Mouse (Mus musculus): ENCODE results near the gene Dntt. TPM values are rescaled to one million over a fixed set of nuclear protein-coding genes. Genes with fewer than 3 reads are reported as not detected.

The Dntt gene
- polyA plus RNA-seq, 1 experiment from 2014 or later, result 0.10 TPM

DNA sequence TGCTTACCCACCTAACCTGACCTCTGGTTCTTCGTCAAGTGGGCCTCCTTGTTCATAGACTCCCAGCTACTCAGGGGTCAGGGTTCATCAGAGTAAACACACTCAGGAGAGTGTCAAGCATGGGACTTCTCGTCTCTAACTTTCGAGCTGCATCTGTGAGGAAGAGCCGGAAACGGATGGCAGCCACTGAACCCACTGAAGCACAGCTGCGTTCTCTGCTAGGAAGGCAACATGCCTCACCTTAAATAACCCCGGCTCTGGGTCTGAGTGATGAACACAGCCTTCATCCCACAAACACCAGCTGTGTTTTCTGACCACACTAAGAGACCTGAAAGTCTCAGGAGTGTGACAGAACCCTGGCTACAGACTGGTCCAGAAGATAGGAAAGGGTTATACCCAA is 10.0 kb downstream of the Dntt start:
- H3K27me3 ChIP-seq, result no peaks in the 10 kb centered on the region
- H3K36me3 ChIP-seq (ENCODE audit: poor library complexity, severe bottlenecking), result no peaks in the 10 kb centered on the region
- no peaks in the 10 kb centered on the region for H3K4me1 ChIP-seq
- H3K9ac ChIP-seq, result no peak overlapping the region
- H3K9me3 ChIP-seq (replicated peaks), result no peaks in the 10 kb centered on the region
- ATAC-seq, result no peak
- H3K4me2 ChIP-seq, result no peak overlapping the region
- no peak overlapping the region for H3K4me3 ChIP-seq
- 89% methylated on average over 7 of the region's 7 CpGs for WGBS
- no peak overlapping the region for H3K27ac ChIP-seq

DNA sequence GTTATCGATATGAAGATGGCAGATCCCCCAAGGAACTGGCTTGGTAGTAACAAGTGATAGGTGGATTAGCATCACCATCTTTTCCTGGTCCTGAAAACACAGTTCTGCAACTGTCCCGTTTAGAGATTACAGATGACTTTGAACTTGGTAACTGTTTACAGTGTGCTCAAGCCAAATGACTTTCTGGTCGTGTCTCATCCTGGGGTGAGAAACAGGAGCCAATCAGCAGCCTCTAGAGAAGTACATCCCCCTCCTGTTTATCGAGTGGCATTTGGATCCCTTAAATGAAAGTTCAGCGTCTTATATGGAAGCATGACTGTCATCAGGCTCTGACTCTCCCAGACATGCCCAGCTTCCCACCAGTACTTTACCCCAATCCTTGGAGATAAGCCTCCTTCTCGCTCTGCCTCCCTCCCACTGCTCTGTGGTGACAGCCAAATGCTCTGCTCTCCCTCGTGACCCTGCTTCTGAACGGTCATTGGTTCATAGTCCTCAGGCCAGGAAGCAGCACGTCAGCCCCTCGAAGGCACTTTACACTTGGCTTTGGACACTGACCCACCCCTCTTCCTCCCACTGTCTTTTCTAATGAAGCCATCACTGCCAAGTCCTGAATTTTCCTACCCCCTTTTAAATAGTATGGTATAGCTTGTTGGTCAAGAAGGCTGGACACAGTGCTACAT is 16.2 kb downstream of the Dntt start:
- no peak overlapping the region for H3K4me2 ChIP-seq
- H3K36me3 ChIP-seq (ENCODE audit: poor library complexity, severe bottlenecking), result no peaks in the 10 kb centered on the region
- H3K4me3 ChIP-seq, result no peak overlapping the region
- H3K4me1 ChIP-seq, result no peaks in the 10 kb centered on the region
- WGBS, result 60% methylated on average over 10 of the region's 10 CpGs
- H3K9ac ChIP-seq, result no peak overlapping the region
- ATAC-seq, result no peak
- H3K27ac ChIP-seq, result no peak overlapping the region
- no peaks in the 10 kb centered on the region for H3K27me3 ChIP-seq
- no peaks in the 10 kb centered on the region for H3K9me3 ChIP-seq (replicated peaks)

DNA sequence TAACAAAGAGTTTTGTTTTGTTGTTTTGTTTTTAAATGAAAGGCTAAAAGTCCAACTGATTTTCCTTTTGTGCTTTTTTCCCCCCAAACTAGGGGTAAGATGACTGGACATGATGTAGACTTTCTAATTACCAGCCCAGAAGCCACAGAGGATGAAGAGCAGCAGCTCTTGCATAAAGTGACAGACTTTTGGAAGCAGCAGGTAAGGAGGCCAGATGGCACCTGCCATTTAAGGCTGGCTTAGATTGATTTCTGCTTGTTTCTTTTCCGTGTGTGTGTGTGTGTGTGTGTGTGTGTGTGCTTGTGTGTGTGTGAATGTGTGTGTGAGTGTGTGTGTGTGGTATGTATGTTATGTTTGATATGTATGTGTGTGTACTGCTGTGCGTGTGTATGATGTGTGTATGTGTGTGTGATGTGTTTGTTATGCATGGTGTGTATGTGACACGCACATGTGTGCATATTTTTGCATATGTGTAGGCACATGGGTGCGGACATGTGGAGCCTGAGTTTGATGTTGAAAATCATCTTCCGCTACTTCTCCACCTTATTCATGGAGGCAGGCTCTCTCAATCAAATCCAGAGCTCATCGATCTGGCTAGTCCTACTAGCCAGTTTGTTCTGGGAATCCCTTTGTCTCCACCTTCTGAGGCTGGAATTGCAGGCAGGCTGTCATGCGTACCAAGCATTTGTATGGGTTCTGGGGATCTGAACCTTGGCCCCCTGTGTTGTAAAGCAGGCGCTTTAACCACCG is 18.5 kb downstream of the Dntt start:
- H3K9me3 ChIP-seq (replicated peaks), result no peaks in the 10 kb centered on the region
- H3K27me3 ChIP-seq, result no peaks in the 10 kb centered on the region
- no peak overlapping the region for H3K4me2 ChIP-seq
- no peak overlapping the region for H3K9ac ChIP-seq
- H3K27ac ChIP-seq, result no peak overlapping the region
- H3K4me1 ChIP-seq, result no peaks in the 10 kb centered on the region
- ATAC-seq, result no peak; the same call in 1 of the 2 replicates
- 80% methylated on average over 9 of the region's 9 CpGs for WGBS
- no peaks in the 10 kb centered on the region for H3K36me3 ChIP-seq (ENCODE audit: poor library complexity, severe bottlenecking)
- H3K4me3 ChIP-seq, result no peak overlapping the region

DNA sequence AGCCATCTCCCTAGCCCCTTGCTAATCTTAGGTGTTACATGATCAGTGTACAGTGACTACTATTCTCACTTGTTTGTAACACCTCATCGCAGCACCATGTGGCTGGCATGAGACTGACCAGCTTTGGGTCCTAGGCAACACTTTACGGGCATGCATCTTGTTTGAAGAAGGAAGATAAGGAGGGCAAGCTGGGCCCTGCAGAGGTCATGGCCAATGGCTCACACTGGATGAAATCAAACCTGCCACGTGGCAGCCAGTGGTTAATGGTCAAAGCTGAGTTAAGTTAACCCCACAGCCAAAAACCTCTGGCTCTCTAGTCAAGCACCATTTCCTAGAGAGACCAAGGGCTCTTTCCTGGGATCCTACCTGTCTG is 19.1 kb downstream of the Dntt start:
- 87% methylated on average over 3 of the region's 3 CpGs for WGBS
- Histone ChIP-seq H3K27ac (no peak overlapping the region), H3K36me3 (ENCODE audit: poor library complexity, severe bottlenecking) (no peaks in the 10 kb centered on the region)

GRCm38 (mm10) chr19:41051714-41052113 is 22.6 kb downstream of the Dntt start:
- WGBS, result 100% methylated on average over 1 of the region's 1 CpGs
- H3K9me3 ChIP-seq (replicated peaks), result no peaks in the 10 kb centered on the region
- H3K27me3 ChIP-seq, result peaks cover 2% of the 10 kb centered on the region; the same call in 1 of the 2 replicates

More for the DNA sequence above, 19.1 kb downstream of the Dntt start:
- Histone ChIP-seq H3K4me2 (no peak overlapping the region), H3K27me3 (peaks cover 2% of the 10 kb centered on the region; the same call in 1 of the 2 replicates), H3K9ac (no peak overlapping the region), H3K9me3 (replicated peaks) (no peaks in the 10 kb centered on the region), H3K4me1 (no peaks in the 10 kb centered on the region), H3K4me3 (no peak overlapping the region)
- no peak for ATAC-seq

GRCm38 (mm10) chr19:41052247-41052646 is 23.2 kb downstream of the Dntt start:
- no peaks in the 10 kb centered on the region for H3K36me3 ChIP-seq (ENCODE audit: poor library complexity, severe bottlenecking)
- no peak for ATAC-seq
- 70% methylated on average over 5 of the region's 5 CpGs for WGBS
- no peak overlapping the region for H3K9ac ChIP-seq
- no peaks in the 10 kb centered on the region for H3K9me3 ChIP-seq (replicated peaks)
- H3K4me3 ChIP-seq, result no peak overlapping the region
- H3K27ac ChIP-seq, result no peak overlapping the region
- H3K4me2 ChIP-seq, result no peak overlapping the region
- no peaks in the 10 kb centered on the region for H3K4me1 ChIP-seq
- peaks cover 2% of the 10 kb centered on the region; the same call in 1 of the 2 replicates for H3K27me3 ChIP-seq

More at GRCm38 (mm10) chr19:41051714-41052113, 22.6 kb downstream of the Dntt start:
- H3K4me3 ChIP-seq, result no peak overlapping the region
- no peak overlapping the region for H3K4me2 ChIP-seq
- no peak overlapping the region for H3K27ac ChIP-seq
- H3K36me3 ChIP-seq (ENCODE audit: poor library complexity, severe bottlenecking), result no peaks in the 10 kb centered on the region
- H3K9ac ChIP-seq, result no peak overlapping the region
- H3K4me1 ChIP-seq, result no peaks in the 10 kb centered on the region
- ATAC-seq, result no peak

GRCm38 (mm10) chr19:41053530-41053929 is 24.5 kb downstream of the Dntt start:
- no peaks in the 10 kb centered on the region for H3K4me1 ChIP-seq
- H3K27me3 ChIP-seq, result peaks cover 2% of the 10 kb centered on the region; the same call in 1 of the 2 replicates
- H3K4me2 ChIP-seq, result no peak overlapping the region
- no peak for ATAC-seq
- no peak overlapping the region for H3K4me3 ChIP-seq
- no peak overlapping the region for H3K9ac ChIP-seq
- 34% methylated on average over 10 of the region's 10 CpGs for WGBS
- no peaks in the 10 kb centered on the region for H3K9me3 ChIP-seq (replicated peaks)
- no peak overlapping the region for H3K27ac ChIP-seq
- H3K36me3 ChIP-seq (ENCODE audit: poor library complexity, severe bottlenecking), result no peaks in the 10 kb centered on the region

- 69% methylated on average over 4 of the region's 4 CpGs for WGBS
- Histone ChIP-seq H3K27ac (no peak overlapping the region), H3K36me3 (ENCODE audit: poor library complexity, severe bottlenecking) (no peaks in the 10 kb centered on the region), H3K9me3 (replicated peaks) (no peaks in the 10 kb centered on the region), H3K4me1 (no peaks in the 10 kb centered on the region), H3K4me2 (no peak overlapping the region), H3K9ac (no peak overlapping the region), H3K4me3 (no peak overlapping the region), H3K27me3 (peaks cover 2% of the 10 kb centered on the region; the same call in 1 of the 2 replicates)
- ATAC-seq, result no peak
Measured at GRCm38 (mm10) chr19:41054702-41055101, 25.6 kb downstream of the Dntt start.

DNA sequence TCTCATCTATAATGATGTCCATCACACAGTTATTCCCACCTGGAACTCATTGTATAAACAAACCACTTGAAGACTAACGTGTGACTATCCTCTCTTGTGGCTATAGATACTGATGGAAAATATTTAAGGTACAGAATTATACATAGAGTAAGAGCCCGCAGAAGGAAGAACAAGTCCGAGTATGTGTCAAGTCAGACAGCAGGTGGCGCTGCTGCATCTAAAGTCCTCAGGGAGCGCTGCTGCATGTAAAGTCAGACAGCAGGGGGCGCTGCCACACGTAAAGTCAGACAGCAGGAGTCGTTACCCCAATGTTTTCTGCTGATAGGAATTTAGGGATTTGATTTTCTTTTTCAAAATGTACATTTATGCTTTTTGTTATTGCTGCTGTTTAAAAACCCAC is 42.4 kb downstream of the Dntt start:
- Histone ChIP-seq H3K4me1 (no peaks in the 10 kb centered on the region), H3K9ac (no peak overlapping the region), H3K36me3 (ENCODE audit: poor library complexity, severe bottlenecking) (no peaks in the 10 kb centered on the region), H3K4me2 (no peak overlapping the region), H3K9me3 (replicated peaks) (no peaks in the 10 kb centered on the region), H3K27ac (no peak overlapping the region), H3K4me3 (no peak overlapping the region), H3K27me3 (no peaks in the 10 kb centered on the region)
- ATAC-seq, result peak; percentile 69; the same call in 1 of the 2 replicates
- WGBS, result 8% methylated on average over 8 of the region's 8 CpGs

GRCm38 (mm10) chr19:41073746-41074455 is 44.8 kb downstream of the Dntt start:
- Histone ChIP-seq H3K27me3 (no peaks in the 10 kb centered on the region), H3K36me3 (ENCODE audit: poor library complexity, severe bottlenecking) (no peaks in the 10 kb centered on the region), H3K4me2 (no peak overlapping the region), H3K4me1 (no peaks in the 10 kb centered on the region), H3K27ac (no peak overlapping the region), H3K4me3 (no peak overlapping the region), H3K9me3 (replicated peaks) (no peaks in the 10 kb centered on the region), H3K9ac (no peak overlapping the region)
- no peak for ATAC-seq
- 91% methylated on average over 14 of the region's 14 CpGs for WGBS

GRCm38 (mm10) chr19:41076906-41077305 is 47.8 kb downstream of the Dntt start, which contains the start of gene Opalin:
TSS of gene Opalin (minus strand) at chr19:41077113.
- H3K9me3 ChIP-seq (replicated peaks), result no peaks in the 10 kb centered on the region
- no peaks in the 10 kb centered on the region for H3K36me3 ChIP-seq (ENCODE audit: poor library complexity, severe bottlenecking)
- no peaks in the 10 kb centered on the region for H3K27me3 ChIP-seq
- H3K4me2 ChIP-seq, result no peak within 1 kb of the TSS
- no peak within 1 kb of the TSS for H3K9ac ChIP-seq
- H3K27ac ChIP-seq, result no peak within 1 kb of the TSS
- ATAC-seq, result no peak
- peaks cover 9% of the 10 kb centered on the region for H3K4me1 ChIP-seq
- no peak within 1 kb of the TSS for H3K4me3 ChIP-seq
- 87% methylated on average over 3 of the region's 3 CpGs for whole genome bisulfite sequencing

DNA sequence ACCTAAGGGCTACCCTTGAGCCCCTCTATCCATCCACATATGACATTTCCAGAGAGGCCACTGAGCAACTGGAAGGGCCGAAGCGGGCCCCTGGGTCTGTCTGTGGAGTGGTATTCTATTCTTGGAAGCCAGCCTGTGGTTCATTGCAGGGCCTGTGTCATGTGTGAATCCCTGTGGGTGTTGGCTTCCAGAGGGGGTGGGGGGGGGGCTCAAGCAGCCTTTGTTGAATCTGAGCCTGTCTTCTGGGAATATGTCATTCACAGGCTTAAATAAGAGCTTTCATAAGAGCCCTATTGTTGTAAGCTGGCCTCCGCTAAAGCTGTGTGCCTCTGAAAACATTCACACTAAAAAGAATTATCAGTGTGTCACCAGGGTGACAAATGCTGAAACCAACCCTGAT is 52.5 kb downstream of the Dntt start:
- 12% methylated on average over 3 of the region's 3 CpGs for WGBS
- peak; percentile 70 for ATAC-seq
- peak overlapping the region; percentile 32; the same call in 1 of the 2 replicates for H3K27ac ChIP-seq

More for the DNA sequence above, 52.5 kb downstream of the Dntt start:
- no peak overlapping the region for H3K9ac ChIP-seq
- H3K4me3 ChIP-seq, result no peak overlapping the region
- no peaks in the 10 kb centered on the region for H3K27me3 ChIP-seq
- H3K4me1 ChIP-seq, result peaks cover 9% of the 10 kb centered on the region
- H3K36me3 ChIP-seq (ENCODE audit: poor library complexity, severe bottlenecking), result no peaks in the 10 kb centered on the region
- H3K9me3 ChIP-seq (replicated peaks), result no peaks in the 10 kb centered on the region
- H3K4me2 ChIP-seq, result no peak overlapping the region

Data from forebrain, embryonic 13.5 days (tissue).